Mouse (Mus musculus) bone marrow, adult 2 months (tissue): ENCODE data around the gene Cntn1.

Experiments
- CTCF ChIP-seq: fragments of 200-500 bp; IDR thresholded peaks from 2 replicates; pipeline ENCODE4 v1.5.1; 2011; ENCODE audit warnings: low read length, control low read depth; ENCODE audit not compliant: control insufficient read depth, insufficient read depth
- POLR2A ChIP-seq: fragments of 200-500 bp; IDR thresholded peaks from 2 replicates; pipeline ENCODE4 v1.6.1; 2011; ENCODE audit warnings: low read depth, mild to moderate bottlenecking, control low read depth, low read length, borderline replicate concordance; ENCODE audit not compliant: control insufficient read depth

DNA sequence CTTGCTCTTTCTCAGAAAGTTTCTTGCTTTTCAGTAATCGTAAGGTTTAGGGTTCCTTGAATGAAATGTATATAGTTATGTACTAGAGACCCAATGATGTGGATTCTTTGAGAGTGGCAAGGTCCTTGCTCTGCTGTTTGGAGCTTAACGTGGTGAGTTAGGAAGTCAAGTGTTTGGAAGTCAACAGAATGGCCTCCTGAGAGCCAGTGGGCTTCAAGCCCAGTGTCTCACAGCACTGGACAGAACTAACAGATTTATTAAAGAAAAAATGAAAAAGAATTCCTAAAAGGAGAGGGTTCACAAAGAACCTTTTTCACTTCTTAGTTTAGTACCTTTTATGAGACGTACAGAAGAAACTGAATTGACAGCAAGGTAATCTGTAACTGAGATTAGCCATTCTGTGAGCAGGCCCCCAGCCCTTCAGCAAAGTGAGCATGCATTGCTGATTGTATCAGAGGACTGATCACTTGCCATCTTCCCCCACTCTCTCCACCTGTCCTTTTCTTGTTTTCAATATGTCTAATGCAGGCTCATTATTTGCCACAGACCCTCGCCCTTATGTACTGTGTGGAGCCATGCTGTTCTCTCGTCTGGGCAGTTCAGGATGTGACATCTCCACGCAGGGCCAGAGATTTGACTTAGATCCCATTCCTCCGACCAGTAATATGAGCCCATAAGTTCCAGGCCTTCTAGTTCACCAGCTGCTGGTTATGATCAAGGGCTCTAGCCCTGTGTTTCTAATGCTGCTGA, 159.7 kb downstream of the Cntn1 start:
- TF ChIP-seq CTCF (no peak), POLR2A (no peak)
